Mouse (Mus musculus): ENCODE data around the gene Man2a1.

GRCm38 (mm10) chr17:64792623-64793022 lies 192.1 kb downstream of the Man2a1 start:
- TF ChIP-seq POLR2A (IDR thresholded peaks at IDR 0.05; ENCODE audit: extremely low read depth, insufficient read depth, low read length) (no peak), CTCF (IDR thresholded peaks at IDR 0.05; ENCODE audit: low read depth, low read length) (no peak)
